Mouse (Mus musculus) 3T3-L1 (cell line): ENCODE measurements around the gene Fbxo27.
"Not testable (repeated sequence)": the region's sequence is repeated elsewhere in the genome, so short reads cannot be mapped to it uniquely, and the experiment has no call there.

Experiments
- DNase-seq: peaks from one replicate; pipeline ENCODE4 v3.0.0-alpha.2; 2015; ENCODE audit warnings: low read depth, low spot score

Gene Fbxo27

DNA sequence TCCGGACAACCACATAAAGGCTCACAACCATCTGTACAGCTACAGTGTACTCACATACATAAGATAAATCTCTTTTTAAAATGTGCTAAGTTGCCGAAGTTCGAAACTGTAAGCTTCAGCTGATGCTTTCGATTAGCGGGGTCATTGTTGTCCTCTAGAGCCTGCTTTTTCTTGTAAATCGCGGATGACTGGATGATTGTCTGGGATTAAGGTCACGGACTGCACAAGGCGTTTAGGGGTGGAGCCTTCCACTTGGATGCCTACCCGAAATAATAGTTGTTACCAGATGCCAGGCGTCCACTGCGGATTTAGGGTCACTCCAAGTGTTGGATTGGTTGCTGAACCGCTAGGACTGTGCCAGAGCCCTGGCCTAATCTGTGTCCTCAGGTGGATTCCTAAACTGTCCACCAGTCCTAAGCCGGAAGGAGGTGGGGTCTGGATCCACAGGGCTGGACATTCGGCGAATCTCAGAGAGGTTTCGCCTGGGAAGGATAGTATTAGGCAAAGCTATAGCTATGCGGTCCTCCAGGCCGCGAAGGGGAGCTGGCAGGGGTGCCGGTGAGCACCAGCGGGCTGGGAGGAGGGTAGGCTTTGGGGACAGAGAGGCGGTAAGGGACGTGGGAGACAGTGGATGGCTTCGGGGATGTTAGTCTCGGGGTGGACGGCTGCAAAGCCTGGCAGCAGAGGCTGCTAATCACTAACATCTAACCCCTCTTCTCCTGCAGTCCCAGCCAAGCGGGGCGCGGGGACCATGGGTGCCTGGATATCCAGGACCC lies at the start of gene Fbxo27:
Fbxo27 (plus strand) TSS at position 305 of the 776 bp plus-strand sequence.
- no peak for DNase-seq

DNA sequence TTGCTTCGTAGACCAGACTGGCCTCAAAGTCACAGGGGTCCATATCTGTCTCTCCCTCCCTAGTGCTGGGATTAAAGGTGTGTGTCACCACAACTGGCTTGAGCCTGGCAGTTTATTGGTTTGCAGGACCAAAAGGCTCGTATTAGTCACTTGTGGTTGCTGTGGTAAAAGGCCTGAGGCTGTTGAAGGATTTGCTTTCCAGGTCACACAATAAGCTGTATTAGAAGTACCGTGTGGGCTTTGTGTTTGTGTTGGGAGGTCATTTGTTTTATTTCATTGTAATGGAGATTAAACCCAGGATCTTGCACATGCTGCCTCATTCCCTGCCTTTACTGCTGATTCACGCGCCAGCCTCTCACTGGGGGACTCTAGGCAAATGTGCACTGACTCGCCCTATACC lies 47.3 kb upstream of the Fbxo27 start:
- DNase-seq, result peak; percentile 76

DNA sequence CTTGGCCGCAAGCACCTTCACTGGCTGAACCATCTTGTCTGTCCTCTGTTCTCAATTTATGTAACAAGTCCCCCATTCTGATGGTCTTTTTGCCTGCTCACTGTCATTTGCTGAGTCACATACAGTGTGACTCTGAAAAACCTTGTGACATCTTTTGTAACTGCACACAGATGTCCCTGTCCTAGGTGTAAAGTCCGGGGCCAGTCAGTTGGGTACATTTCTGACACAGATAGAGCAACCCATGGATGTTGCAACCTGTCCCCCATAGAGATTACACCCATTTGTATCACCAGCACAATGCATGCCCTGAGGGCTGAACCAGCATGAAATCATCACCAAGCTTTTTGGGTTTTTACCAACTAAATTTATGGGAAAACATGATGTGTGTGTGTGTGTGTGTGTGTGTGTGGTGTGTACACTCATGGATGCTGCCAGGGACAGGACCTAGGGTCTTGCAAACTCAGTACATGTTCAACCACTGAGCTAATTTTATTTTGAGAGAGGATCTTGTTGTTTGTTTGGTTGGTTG lies 46.6 kb upstream of the Fbxo27 start:
- peak; percentile 52 for DNase-seq

DNA sequence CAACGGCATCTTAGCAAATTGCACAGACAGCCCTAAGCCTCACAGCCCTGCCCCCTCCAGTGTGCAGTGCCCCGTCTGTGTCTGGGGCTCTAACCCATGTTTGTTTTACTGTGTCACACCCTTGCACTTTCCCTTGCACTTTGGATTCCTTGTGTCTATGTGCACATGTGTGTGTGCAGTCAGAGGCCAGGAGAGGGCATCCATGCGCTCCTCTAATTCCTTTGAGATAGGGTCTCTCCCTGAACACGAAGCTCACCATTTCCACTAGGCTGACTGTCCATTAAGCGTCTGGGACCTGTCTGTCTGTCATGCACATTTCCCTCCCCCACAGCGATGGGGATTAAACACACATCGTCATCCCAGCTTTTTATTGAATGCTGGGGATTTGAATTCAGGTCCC lies 45.6 kb upstream of the Fbxo27 start:
- DNase-seq, result no peak

DNA sequence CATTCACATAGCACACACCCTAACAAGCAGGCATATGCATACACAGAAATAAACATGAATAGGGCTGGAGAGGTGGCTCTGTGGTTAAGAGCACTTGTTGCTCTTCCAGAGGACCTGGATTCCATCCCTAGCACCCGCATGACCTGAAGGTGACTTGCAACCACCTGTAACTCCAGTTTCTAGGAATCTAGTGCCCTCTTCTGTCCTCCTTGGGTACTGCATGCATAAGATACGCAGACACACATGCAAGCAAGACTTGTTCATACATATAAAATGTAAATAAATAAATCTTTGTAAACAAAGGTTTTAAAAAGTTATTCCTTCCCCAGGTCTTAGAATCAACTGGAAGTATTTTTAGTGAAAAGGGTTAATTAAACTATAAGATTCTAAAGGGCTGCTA lies 41.5 kb upstream of the Fbxo27 start:
- no peak for DNase-seq

DNA sequence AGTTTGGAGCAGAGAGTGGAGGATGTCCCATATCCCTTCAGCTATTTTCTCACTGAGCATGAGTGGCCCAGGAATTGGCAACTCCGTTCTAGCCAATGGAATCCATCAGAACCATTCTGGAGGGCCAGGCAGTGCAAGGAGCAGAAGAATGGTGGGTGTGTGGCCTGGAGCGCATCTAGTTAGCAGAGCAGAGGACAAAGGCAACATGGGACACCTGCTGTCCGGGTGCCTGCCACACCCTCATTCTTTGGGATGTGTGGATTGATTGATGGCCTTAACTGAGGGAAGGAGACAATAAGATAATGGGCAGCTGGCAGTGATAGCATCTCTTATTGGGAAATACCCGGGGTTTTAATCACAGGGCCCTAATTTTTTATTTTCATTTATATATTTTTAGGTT lies 36.2 kb upstream of the Fbxo27 start:
- DNase-seq, result no peak

DNA sequence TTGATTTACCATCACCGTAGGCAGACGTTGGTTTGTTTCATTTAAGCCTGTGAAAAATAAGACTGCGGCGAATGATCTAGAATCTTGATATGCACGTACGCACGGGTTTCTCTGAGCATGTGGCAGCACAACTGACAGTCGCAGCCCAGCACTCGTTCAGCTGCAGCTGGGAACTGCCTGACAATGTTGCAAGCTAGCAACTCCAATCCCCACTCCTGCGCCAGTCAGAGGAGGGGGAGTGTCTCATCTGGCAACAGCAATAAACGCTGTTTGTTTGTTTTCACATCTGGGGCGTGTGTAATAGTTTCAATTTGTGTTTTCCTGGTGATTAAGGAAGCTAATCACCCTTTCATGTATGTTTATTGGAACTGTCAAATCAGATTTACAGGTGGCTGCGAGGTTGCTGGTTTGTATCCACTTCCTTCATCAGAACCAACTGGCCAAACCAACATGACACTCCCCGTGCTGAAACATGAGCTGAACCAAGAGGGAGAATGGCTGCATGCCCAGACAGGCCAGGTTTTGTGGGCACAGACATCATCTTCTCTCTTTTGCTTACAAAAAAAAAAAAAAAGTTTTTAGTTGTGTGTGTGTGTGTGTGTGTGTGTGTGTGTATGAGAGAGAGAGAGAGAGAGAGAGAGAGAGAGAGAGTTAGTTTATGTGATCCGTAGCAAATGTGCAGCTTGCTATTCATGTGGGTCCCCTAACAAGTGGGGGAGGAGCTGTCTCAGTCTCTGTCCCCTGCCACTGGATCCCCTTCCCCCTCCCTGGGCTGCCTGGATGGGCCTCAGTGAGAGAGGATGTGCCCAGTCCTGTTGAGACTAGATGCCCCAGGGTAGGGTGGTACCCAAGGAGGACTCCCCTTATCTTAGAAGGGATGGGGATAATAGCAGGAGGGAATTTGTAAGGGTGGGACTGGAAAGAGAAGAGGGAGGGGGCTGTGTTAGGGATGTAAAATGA lies 26.7 kb upstream of the Fbxo27 start:
- peak; percentile 88 for DNase-seq

DNA sequence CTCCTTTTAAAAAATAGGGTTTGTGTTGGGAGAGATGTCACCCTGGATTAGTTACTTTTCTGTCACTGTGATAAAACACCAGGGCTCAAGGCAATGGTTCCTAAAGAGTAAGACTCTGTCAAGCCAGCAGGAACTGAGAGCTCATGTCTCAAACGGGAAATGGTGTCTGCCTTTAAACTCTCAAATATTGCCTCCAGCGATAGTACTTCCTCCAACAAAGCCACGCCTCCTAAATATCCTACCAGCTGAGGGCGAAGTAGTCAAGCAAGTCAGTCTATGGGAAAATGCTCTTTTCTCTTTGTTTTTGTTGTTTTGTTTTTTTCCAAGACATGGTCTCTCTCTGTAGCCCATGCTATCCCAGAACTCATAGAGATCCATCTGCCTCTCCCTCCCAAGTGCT lies 21.5 kb upstream of the Fbxo27 start:
- no peak for DNase-seq

DNA sequence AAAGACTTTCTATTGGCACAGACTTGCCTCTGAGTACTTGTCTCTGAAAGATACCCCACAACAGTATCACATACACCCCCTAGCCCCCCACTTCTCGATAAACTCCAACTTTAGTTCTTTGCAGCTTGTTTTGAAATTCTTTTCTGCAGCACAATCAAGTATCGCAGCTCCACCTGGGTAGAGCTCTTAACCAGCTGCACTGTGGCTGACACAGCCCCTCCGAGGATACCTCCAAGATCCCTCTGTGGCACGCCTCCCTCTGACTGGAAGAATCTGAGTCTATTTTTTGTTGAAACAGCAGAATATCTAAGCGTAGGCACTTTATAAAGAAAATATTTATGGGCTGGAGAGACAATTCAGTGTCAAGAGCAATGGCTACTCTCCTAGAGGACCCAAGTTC lies 20.4 kb upstream of the Fbxo27 start:
- no peak for DNase-seq

DNA sequence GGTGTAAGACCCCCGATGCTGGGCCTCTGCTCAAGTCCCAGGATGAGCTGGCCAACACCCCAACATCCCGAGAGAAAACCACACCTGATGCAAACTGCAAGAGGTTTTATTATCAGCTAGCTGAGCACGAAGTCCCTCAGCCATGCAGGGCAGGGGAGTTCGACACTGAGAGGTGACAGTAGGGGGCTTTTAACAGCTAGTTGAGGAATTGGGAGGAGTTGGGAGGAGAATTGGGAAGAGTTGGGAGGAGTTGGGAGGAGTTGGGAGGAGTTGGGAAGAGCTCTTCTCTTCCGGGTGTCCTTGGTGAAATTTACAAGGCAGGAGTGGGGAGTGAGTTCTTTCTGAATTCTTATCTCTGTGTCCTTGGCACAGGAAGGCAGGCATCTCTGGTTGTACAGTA lies 19.9 kb upstream of the Fbxo27 start:
- not testable (repeated sequence) for DNase-seq

DNA sequence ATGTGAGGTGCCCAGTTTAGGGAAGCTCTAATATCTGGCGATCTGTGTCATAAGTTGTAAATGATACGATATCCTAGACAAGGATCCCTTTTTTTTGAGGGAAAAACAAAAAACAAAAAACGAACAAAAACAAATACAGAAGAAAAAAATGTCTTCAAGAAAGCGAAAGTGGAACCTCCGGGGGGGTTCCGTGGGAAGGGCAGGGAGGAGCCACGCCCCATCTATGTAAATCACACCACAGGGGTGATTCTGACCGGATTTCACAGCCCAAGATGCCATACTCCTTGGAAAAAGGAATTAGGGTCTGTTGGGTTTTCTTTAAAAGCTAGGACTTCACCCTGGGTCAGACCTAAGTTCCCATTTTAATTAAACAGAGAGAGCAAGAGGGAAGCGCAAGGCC lies 17.7 kb upstream of the Fbxo27 start:
- no peak for DNase-seq

DNA sequence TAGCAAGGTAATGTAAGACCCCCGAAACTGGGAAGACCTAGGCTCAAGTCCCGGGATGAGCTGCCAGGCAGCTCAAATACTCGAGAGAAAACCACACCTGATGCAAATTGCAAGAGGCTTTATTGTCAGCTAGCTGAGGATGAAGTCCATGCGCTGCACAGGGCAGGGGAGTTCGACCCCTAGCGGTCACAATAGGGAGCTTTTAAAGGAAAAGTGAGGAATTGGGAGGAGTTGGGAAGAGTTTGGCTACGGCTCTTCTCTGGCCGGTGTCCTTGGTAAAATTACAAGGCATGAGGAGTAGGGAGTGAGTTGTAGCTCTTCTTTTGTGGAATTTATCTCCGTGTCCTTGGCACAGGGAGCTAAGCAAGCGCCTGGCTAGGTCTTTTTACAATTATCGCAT lies 16.9 kb upstream of the Fbxo27 start:
- no peak for DNase-seq

DNA sequence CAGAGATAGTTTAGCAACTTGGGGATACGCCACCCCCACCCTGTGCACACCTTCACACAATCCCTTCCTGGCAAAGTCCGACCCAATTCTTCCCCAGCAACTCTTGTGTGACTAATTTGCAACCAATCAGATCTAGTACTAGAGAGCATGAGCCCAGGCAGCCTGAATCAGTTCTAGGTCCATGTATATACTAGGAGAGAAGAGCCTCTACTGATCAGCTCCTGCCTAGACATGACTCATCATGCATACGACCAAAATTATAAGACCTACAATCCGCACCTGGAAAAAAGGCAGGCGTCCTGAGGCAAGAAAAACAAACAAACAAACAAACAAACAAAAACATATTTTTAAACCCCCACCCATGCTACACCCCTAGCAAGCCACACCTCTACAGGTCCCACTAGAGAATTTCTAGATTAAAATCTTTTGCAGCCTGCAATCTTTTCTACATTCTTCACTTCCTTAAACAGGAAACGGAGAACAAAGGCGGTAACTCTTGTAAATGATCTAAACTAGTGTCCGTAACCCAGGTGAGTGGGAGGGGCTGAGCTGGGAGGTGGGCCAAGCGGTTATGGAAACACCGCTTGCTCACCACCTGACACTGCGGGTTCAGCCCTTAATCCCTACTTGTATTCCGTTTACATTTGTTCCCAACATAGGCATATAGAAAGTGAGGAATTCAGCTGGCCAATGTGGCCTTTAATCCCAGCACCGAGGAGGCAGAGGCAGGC lies 15.7 kb upstream of the Fbxo27 start:
- no peak for DNase-seq

DNA sequence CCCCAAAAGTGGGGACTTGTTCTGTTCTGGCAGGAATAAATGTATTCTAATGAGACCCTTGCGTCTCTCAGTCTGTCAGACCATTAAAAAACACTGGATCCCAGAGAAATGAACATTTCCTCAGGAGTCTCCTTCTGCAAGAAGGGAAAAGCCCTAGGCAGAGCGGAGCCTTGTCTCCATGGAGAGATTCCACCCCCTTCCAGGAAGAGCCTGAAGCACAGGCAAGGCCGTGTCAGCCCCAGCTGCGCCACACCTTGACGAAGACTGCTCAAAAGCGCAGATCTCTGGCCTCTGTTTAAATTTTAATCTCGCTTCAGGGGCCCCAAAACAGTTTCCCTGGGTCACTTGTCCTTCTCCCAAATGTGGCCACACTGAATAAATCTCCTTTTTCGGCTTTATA lies 15.0 kb upstream of the Fbxo27 start:
- no peak for DNase-seq

DNA sequence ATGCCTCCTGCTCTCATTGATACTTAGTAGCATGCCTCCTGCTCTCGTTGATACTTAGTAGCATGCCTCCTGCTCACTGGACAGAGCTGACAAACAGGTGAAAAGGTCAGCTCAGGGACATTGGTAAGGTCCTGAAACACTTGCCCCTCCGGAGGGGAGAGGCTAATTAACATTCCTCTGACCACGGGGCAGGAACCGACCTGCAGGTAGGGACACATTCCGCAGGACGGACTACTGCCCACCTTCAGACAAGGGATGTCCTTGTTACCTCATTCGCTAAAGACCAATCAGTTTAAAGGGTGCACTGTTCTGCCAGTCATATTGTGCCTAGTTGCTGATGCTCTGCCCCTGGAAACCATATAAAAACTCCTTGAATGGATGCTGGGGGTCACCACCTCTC lies 1.6 kb upstream of the Fbxo27 start:
- DNase-seq, result no peak

DNA sequence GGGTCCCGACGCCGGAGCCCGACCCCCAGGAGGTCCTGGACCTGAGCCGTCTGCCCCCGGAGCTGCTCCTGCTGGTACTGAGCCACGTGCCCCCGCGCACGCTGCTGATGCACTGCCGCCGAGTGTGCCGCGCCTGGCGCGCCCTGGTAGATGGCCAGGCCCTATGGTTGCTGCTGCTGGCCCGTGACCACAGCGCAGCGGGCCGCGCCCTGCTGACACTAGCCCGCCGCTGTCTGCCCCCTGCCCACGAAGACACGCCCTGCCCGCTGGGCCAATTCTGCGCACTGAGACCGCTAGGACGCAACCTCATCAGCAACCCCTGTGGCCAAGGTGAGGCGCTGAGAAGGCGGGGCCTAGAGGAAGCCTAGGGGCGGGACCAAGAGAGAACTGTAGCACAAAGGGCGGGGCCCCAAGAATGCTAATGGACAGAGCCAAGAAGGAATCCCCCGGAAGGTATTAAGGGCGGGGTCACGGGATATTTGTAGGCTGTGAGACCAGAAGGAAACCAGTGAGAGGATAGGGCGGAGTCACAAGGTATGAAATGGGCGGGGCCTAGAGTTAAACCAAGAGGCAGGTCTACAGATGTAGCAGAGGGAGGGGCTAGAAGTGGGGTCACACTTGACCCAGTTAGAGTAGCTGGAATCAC lies 795 bp downstream of the Fbxo27 start:
- no peak for DNase-seq

DNA sequence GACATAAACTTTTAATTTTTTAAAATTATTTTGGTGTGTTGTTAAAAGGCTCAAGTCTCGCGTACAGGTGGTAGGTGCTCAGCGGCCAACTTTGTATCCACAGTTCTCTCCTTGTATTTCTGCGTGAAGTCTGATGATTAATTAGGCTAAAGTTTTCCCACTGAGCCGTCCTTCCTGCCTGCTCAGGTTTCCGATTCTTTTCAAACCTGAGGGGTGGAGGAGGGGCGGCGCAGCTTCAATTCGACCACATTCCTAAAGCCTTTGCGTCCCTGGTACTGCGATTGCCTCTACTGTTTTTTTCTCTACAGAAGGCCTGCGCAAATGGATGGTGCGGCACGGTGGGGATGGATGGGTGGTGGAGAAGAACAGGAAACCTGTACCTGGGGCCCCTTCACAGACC lies 1.8 kb downstream of the Fbxo27 start:
- no peak for DNase-seq

DNA sequence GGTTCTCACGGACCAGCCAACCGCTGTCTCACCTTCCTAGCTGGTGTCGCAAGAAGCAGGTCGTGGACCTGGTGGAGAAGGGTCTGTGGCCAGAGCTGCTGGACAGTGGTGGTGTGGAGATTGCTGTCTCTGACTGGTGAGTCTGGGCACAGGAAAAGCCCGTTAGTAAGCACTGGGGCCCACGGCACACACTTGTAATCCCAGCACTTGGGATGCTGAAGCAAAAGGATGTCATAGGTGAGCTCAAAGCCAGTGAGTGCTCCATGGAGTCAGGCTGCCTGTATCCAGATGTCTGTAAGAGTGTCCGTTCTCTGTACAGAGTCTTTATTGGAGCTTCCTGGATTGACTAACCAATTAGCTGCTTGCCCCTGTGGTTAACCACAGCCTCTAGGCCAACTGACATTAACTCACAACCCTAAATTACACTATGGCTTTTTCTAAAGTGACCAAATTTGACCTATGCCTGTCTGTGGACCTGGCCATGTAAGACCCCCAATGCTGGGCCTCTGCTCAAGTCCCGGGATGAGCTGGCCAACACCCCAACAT lies 2.4 kb downstream of the Fbxo27 start:
- no peak for DNase-seq

DNA sequence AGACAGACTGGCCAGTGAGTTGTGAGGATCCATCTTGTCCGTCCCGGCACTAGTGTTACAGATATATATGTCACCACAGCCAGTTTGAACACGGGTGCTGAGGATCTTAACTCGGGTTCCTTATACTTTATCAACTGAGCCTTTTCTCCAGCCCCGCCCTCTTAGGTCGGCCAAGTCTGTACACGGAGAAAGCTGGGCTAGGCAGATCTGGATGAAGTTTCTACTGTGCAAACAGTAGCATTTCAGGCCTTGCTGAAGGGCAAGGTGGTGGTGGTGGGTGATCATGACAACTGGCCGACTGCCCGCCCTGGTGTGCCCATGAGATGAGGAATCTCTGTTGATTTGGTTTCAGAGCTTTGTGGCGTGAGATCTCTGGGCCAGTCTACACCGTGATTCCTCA lies 4.6 kb downstream of the Fbxo27 start:
- DNase-seq, result no peak

DNA sequence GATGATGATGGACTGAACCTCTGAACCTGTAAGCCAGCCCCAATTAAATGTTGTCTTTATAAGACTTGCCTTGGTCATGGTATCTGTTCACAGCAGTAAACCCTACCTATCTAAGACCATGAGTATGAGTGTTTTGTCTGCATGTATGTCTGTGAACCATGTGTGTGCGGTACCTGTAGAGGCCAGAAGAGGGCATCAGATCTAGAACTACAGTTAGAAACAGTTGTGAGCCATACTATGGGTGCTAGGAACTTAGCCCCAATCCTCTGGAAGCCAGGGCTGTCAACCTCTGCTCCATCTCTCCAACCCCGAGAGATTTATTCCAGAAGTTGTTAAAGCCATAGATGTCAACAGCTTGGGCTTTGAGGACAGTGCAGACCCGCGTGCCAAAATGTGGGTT lies 7.6 kb downstream of the Fbxo27 start:
- DNase-seq, result no peak

DNA sequence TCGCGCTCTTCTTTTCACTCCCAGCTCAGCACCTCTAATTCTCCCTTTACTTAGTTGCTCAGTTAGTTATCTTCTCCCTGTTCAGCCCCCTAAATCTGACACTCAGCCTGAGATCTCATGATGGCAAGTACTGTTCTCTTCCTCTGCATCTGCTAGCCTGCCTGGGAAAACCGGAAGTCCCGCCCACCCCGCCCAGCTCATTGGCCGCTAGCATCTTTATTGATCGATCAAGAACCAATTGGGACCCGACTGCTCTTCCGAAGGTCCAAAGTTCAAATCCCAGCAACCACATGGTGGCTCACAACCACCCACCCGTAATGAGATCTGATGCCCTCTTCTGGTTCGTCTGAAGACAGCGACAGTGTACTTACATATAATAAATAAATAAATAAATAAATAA lies 8.7 kb downstream of the Fbxo27 start:
- not testable (repeated sequence) for DNase-seq
